Mouse (Mus musculus) ovary, postnatal 10 days (tissue): Measurements from ENCODE around the gene Samd4.
"Not testable (repeated sequence)": the region's sequence is repeated elsewhere in the genome, so short reads cannot be mapped to it uniquely, and the experiment has no call there.

Source experiments
- DNase-seq: peaks from one replicate; pipeline ENCODE4 v3.0.0; 2022; ENCODE audit warnings: low spot score

The Samd4 gene

DNA sequence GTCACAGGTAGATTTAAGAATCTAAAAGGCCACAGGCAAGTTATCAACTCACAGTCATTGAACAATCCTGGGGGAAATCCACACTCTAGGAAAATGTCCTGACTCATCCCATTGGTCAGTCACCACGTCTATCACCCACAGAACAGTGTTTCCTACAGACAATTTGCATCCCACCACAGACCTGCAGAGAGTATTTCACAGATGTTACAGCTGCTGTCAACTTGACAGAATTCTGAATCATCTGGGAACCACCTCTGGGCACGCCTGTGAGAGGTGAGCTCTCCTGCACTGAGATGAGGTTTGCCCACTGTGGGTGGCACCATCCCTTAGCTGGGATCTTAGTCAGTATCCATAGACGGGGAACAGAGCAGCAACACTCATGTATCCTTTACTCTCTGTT, 224.8 kb downstream of the Samd4 start:
- DNase-seq = no peak

DNA sequence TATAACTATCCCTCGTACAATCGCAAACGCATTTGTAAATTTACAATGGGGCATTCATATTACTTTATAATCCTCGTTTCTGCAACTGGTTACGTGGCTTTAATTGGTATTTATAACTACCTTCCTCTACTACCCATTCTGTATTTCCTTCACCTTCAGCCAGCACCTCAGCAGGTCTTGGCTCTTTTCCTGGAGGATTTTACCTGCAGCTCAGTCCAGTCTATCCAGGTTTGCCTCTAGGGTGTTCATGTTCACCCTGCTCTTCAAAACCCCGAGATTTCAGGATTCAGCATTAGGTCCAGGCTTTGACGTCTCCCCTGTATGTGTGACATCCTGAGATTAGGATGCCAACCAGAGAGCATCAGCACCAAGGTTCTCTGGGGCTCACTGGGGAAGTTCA, 227.7 kb downstream of the Samd4 start:
- not testable (repeated sequence) for DNase-seq

DNA sequence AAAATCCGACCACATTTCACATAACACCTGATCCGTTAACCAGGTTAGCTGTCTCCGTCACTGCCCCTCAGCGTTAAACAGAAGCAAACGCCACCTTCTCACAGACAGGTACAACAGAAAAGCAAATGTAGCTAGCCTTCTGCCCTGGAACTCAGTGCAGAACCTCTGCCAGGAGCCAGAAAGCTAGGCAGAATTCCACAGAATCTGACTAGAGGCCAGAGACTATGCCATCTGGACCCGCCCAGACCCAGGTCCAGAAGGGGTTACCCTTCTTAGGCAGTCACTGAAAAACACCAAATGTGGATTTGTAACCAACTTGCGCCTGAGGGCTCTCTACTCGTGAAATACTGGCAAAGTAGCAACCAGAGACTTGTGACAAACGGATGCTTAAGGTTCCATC, 228.7 kb downstream of the Samd4 start:
- no peak for DNase-seq

DNA sequence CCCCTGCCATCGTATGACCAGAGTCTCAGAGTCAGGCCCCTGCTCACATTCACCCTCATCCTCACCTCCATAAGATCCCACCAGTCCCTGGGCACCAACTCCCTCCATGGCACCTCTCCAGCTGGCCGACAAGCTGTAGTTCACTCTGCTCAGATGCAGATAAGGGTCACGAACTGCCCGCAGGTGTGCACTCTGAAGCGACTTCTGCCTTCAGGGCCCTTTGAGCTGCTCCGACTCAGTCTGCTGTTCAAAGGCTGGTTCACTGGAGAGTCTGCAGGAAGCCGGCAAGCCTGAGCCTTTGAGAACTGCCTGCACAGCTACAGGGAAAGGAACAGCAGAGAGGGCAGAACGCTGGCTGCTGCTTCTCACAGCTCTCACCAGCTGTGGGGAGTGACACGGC, 232.5 kb downstream of the Samd4 start:
- no peak for DNase-seq

DNA sequence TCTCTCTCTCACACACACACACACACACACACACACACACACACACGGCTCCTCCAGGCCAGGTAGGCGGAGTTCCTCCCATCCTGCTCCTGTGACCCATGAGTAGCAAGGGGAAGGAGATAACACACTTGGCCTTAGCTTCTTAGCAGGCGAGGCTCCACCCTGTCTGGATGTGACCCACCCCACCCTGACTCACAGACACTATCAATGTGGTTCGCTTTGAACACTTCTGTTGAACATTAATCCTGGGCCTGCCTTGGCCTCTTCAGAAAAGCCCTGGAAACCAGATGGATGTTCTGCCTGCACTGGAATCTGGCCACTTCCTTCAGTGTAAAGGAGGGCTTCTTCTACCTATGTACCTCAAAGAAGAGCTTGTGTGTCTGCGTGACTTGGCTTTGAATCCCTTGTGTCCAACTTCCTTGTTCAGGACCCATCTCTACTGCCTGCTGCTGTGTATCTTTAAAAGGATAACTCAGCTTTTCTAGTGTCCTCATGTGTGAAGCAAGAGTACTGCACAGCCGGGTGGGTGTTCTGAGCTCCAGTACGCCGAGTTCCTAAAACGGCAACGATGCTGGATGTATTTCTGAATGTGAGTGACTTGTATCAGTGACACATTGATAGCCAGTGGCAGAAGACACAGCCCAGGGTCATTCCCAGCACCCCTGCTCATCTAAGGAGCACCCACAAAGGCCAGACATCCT, 233.6 kb downstream of the Samd4 start:
- DNase-seq = no peak

DNA sequence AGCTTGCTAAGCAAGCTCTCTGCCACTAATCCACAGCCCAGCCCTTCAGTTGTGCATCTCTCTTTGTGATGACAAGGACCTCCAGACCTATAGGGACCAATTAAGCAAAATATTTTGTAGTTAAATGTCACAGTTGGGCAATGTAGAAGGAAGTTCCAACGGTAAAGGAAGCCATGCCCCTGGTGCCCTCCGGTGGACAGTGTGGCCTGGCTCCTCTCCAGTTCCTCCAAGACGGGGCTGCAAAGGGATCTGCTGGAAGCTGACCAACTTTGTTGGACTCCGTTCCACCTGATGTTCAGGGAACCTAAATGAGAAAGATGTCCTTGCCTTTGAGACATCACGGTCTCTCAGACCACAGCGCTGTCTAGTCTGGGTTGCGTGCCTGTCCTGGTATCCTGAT, 234.9 kb downstream of the Samd4 start:
- no peak for DNase-seq

DNA sequence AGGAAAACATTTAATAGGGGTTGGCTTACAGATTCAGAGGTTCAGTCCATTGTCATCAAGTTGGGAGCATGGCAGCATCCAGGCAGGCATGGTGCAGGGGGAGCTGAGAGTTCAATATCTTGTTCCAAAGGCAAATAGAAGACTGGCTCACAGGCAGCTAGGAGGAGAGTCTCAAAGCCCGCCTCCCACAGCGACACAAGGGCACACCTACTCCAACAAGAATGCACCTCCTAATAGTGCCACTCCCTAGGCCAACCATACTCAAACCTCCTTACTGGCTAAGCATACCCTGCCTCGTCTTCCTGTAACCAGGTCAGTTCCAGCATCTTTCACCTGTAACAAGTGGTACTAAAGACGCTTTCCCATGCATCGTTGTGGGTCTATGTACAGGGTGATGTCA, 245.3 kb downstream of the Samd4 start:
- no peak for DNase-seq

DNA sequence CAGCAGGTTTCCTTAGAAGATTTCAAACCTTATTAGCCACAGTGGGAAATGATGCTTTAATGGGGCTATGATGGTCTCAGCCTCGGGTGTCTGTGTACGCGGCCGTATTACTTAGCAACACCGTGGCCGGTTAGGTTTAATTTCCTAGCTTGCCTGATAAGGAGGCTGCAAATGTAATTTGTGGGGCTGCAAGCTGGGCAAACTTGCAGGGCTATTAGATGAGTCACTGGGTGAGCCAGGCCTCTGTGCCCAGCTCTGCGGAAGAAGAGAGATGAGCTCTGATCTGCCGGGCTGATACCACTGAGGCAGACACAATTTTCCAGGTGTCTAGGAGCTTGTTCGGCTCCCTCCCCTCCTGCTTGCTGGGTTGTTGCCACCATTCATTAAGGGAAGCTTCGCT, 251.3 kb downstream of the Samd4 start:
- no peak for DNase-seq

DNA sequence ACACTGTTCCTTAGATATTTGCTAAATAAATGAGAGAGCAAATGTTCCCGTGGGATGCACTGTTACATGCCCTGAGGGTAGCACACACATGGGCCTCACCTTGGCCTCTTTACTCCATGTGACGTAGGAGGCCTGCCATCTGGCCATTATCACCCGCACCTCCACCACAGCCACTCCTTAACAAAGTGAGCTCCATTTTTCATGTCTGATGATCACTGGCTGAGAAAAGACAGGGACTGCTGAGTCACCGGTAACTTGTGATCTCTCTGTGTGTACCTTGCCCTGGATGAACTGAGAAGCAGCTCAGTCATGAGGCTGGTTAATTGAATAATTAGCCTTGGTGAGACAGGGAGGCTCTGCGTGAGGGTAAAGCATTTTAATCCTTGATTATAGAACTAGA, 254.0 kb downstream of the Samd4 start:
- no peak for DNase-seq

DNA sequence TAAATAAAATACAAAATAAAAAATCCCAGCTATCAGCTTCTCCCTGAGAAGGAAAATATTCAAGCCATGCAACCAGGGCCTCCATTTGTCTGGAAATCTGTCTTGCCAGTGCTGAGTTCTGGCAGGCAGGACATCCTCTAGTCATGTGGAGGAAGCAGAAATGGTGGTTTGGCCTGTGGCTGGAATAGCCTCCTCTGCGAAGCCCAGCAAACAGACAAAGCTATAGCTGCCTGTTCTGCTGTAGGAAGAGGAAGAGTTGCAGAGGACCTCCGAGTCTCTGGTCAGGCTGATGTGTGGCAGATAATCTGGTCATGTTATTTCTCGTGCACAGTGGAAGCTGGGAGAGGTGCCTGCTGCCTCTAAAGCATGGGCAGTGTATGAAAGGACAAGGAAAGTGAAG, 256.2 kb downstream of the Samd4 start:
- no peak for DNase-seq

DNA sequence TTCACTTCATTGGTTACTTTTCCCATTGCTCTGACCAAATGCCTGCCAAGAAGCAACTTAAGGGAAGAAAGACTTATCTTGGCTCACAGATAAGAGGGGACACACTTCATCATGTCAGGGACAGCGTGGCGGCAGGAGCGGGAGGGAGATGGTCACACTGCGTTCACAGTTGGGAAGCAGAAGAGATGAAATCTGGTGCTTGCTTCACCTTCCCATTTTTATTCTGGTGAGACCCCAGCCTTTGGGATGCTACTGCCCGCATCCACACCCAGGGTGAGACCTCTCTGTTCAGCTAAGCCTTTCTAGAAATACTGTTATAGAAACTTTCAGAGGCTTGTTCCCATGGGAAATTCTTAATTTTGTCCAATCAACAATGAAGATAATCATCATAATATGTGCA, 261.7 kb downstream of the Samd4 start:
- no peak for DNase-seq

DNA sequence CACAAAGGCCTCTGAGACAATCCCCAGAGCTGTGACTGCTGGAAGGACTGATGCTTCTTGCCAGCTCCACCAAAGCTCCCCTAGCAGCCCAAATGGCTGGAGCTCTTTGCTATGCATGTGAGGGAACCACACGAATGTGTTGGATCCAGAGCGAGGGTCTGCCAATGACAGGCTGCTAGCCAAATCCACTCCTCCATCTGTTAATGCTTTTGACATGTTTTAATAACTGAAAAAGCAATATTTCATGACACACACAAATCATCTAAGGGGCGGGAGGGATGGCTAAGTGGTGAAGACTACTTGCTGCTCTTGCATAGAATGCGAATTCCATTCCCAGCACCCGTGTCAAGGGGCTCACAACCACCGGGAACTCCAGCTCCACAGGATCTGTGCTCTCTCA, 268.7 kb downstream of the Samd4 start:
- DNase-seq = no peak

DNA sequence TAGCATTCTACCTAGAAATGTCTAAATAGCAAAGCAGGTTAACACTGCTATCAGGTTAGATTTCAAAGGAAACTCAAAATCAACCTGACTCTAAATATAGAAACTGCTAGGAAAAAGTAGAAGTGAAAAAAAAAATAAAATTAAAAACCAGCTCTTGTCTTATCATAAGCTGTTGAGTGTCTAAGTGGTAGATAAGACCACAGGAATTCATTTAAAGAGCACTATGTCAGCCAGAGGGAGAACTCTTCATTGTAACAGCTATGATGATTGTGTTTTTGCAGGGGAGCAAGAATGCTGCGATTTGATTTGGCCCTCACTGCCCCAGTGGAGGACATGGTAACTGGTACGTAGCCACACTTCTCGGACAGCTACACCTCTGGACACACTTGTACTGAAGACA, 271.6 kb downstream of the Samd4 start:
- no peak for DNase-seq
